Mouse (Mus musculus): ENCODE measurements at regions not wholly inside any gene's neighbourhood (a gene's known extent, or its start where the extent isn't known, plus 50 kb on each side); places are given as distances from the start of the nearest gene placed in this dataset.

- no peak for DNase-seq (ENCODE audit: low read depth)
Observed at GRCm38 (mm10) chr17:81180813-81181424, 116.0 kb upstream of the Thumpd2 start.

- DNase-seq (ENCODE audit: low read depth) = no peak
Observed at GRCm38 (mm10) chr17:81176306-81176705, 111.4 kb upstream of the Thumpd2 start.

GRCm38 (mm10) chr17:81175877-81176276, 111.0 kb upstream of the Thumpd2 start:
- no peak for DNase-seq (ENCODE audit: low read depth)

GRCm38 (mm10) chr17:81172943-81173342, 108.1 kb upstream of the Thumpd2 start:
- DNase-seq (ENCODE audit: low read depth) = no peak

GRCm38 (mm10) chr17:81169118-81169517, 104.2 kb upstream of the Thumpd2 start:
- DNase-seq (ENCODE audit: low read depth) = no peak

- no peak for DNase-seq (ENCODE audit: low read depth)
Observed at GRCm38 (mm10) chr17:81150730-81151129, 85.8 kb upstream of the Thumpd2 start.

GRCm38 (mm10) chr17:81134702-81135101, 69.8 kb upstream of the Thumpd2 start:
- no peak for DNase-seq (ENCODE audit: low read depth)

GRCm38 (mm10) chr17:81133227-81133626, 68.3 kb upstream of the Thumpd2 start:
- DNase-seq (ENCODE audit: low read depth) = no peak

Measured in induced T-regulatory cell, adult 2 months (primary cell).